Mouse (Mus musculus): ENCODE measurements around the gene Gnao1.

Gene Gnao1

DNA sequence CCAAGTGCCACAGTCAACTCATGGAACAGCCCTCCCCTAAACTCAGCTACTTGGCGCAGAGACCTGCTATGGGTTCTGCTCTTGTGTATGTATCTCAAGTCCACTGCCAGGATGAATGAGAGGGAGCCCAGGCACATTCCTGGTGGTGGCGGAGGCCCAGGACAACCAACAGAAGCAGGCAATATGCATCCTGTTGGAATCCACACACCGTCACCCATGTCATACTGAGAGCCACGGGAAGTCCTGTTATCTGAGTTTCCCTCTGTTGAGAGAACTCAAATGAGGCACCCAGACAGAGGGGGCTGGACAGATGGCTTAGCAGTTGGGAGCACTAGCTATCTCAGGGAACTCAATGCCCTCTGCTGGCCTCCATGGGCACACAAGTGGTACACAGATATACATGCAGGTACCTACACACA is 131.9 kb downstream of the Gnao1 start:
- no peak for DNase-seq (ENCODE audit: low spot score in 2 of 2)

DNA sequence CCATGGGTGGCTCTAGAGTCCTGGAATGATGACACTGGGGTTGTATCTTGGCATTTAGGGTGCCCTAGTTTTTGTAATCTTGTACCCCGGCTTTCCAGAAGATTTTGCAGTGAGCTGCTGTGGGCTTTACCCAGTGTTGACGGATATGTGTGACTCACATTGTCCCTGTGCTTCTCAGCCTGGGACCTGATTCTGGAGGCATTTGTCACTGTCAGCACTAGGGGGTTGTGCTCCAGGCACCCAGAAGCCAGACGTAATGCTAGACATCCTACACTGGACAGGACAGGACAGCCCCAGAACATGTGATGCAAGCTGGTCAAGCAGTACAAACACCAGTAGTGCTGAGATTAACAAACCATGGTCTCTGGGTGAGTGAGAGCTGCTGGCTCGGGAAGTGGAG is 136.0 kb downstream of the Gnao1 start:
- DNase-seq (ENCODE audit: low spot score in 2 of 2): no peak

GRCm38 (mm10) chr8:93946397-93946796 is 136.6 kb downstream of the Gnao1 start:
- no peak for DNase-seq (ENCODE audit: low spot score in 2 of 2)

GRCm38 (mm10) chr8:93950133-93950532 is 140.4 kb downstream of the Gnao1 start:
- DNase-seq (ENCODE audit: low spot score in 2 of 2): no peak

- DNase-seq (ENCODE audit: low spot score in 2 of 2): no peak
Observed at GRCm38 (mm10) chr8:93952511-93952910, 142.7 kb downstream of the Gnao1 start.

- no peak for DNase-seq (ENCODE audit: low spot score in 2 of 2)
Observed at GRCm38 (mm10) chr8:93958402-93958801, 148.6 kb downstream of the Gnao1 start.

DNA sequence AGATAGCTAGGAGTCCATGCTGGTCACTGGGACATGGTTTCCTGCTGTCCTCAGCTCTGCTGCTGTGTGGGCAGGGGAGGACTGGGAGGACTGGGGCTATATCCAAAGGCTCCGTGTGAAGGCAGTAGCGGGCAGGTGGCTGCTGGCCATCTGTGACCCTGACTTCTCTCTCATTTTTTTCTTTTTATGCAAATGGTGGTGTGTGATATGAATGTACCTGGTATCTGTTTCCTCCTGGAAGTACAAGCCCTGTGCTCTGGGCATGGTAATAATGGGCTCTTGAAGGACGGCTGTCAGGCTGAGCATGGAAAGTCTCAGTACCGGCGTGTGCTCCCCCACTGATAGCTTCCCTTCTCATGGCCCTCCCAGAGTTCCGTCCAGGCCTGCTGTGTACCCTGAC is 151.1 kb downstream of the Gnao1 start:
- no peak for DNase-seq (ENCODE audit: low spot score in 2 of 2)

GRCm38 (mm10) chr8:93968293-93968692 is 158.5 kb downstream of the Gnao1 start:
- no peak for DNase-seq (ENCODE audit: low spot score in 2 of 2)

GRCm38 (mm10) chr8:93969626-93970340 is 160.0 kb downstream of the Gnao1 start:
- no peak for DNase-seq (ENCODE audit: low spot score in 2 of 2)

GRCm38 (mm10) chr8:93971451-93971850 is 161.7 kb downstream of the Gnao1 start:
- no peak for DNase-seq (ENCODE audit: low spot score in 2 of 2)

DNA sequence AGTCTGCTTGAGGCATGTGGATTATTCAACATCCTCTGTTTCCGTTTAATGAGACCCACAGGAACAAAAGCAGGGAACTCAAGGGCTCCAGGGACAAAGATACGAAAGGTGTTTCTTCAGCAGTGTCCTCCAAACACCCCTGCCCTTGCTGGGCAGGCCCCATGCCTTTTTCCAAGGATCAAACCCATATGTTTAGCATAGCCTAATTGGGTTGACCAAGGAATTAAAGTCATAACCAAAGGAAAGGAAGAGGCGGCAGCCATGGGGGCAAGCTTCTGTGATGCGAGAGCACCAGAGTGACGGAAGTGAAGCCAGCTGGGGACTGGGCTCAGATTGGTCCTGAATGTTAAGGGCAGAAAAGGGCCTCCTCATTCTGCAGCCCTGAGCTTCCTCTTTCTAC is 162.4 kb downstream of the Gnao1 start:
- DNase-seq (ENCODE audit: low spot score in 2 of 2): no peak

GRCm38 (mm10) chr8:93972971-93973734 is 163.4 kb downstream of the Gnao1 start:
- DNase-seq (ENCODE audit: low spot score in 2 of 2): no peak

GRCm38 (mm10) chr8:93973831-93974375 is 164.1 kb downstream of the Gnao1 start:
- DNase-seq (ENCODE audit: low spot score in 2 of 2): no peak

DNA sequence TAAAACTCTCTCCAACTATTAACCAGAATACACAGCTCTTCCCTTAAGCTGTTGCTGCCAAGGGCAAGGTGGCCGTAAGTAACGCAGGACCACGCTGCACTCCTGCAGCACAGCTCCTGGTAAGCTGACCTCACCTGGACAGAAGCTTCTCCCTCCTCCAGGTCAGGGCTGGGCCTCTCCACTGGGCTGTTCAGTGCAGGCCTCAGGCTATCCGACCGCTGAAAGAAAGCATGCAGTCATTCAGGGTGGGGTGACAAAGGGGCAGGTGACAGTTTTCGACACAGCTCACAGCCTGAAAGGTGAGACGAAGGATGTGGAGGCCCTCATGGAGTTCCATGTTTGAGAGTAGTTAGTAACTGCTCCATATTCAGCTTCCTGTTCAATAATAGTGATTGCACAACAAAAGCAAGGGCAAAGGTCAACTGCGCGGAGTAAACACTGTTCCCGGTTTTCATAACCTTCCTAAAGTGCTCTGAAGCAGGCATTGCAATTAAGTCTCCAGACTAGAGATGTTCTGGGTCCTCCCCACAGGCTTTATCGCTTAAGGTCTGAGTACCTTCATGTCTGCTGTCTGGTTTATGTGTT is 164.9 kb downstream of the Gnao1 start:
- no peak for DNase-seq (ENCODE audit: low spot score in 2 of 2)

DNA sequence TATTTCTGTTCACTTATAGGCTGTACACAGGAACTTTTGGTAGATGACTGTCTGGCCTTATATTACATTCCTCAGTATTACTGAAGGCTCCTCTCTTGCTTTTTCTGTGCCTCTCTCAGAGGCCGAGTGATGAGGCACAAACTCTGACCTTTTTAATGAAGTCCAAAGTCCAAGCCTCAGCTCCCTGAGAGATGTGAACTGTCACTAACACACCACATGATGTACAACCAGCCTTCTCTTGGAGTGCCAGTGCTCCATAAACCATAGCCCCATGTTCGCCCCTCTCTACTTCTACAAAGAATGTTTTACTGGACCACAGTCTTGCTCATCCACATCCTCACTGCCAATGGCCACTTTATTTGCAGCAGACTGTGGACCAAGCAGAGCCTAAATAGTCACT is 165.6 kb downstream of the Gnao1 start:
- no peak for DNase-seq (ENCODE audit: low spot score in 2 of 2)

GRCm38 (mm10) chr8:93976446-93977211 is 166.9 kb downstream of the Gnao1 start:
- DNase-seq (ENCODE audit: low spot score in 2 of 2): no peak

DNA sequence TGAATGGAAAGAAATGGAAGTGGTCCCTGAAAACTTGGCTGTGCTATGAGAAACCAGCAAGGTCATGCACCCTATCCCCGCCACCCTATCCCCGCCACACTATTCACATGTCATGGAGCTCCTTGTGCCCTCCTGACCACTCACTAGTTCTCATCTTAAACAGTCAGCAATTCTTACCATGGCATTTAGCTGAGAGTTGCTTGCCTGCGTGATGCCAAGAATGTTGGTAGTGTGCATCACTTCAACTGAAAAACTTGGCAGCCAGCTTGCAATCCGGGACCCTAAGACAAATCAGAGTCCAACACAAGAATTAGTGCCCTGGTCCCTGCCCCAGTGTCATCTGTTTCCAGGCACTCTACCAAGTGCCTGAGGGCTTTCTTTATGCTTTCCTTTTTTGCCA is 170.4 kb downstream of the Gnao1 start:
- no peak for DNase-seq (ENCODE audit: low spot score in 2 of 2)

GRCm38 (mm10) chr8:93981679-93982215 is 172.0 kb downstream of the Gnao1 start:
- no peak for DNase-seq (ENCODE audit: low spot score in 2 of 2)

DNA sequence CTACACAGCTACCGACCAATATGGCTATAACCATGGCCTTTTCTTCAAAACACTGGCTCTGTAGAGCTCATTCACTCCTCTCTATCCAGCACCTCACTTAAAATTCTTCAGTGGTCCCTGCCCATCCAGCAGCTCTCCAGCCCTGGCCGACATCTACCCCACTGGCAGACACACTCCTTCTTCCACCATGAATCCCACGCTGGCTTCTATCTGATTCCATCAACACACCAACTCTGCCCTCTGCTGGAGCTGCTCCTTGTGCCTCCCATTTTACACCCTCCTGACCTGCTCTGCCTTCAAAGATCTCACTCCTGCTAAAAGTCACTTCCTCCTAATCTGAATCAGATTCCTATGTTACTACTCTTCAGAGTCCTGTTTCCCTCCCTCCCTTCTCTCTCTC is 174.1 kb downstream of the Gnao1 start:
- no peak for DNase-seq (ENCODE audit: low spot score in 2 of 2)

- DNase-seq (ENCODE audit: low spot score in 2 of 2): no peak
Observed at GRCm38 (mm10) chr8:93984731-93985130, 175.0 kb downstream of the Gnao1 start.

DNA sequence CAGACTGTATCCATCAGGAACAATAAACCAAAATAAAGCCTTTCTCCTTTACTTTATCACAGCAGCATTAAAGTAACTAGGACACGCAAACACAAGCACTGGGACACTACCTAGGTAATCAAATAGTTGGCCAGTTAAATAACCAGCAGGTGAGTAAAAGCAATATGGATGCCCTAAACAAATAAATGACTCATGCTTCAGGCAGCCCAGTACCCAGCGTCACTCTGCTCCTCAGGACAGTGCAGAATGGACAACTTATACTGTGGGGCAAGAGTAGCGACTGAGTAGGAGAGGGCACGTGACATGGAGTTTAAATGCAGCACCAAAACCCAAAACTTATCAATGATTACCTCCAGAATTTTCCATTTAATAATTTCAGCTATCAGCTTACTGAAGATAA is 180.0 kb downstream of the Gnao1 start:
- no peak for DNase-seq (ENCODE audit: low spot score in 2 of 2)

GRCm38 (mm10) chr8:93998961-93999360 is 189.2 kb downstream of the Gnao1 start:
- no peak for DNase-seq (ENCODE audit: low spot score in 2 of 2)
